Mouse (Mus musculus) E14TG2a.4 (cell line): ENCODE results near the gene Kif22.

Source experiments
- CTCF ChIP-seq: conservative IDR thresholded peaks from 2 replicates; pipeline ENCODE4 v1.5.1; 2014; ENCODE audit warnings: low read length
- NANOG ChIP-seq: IDR thresholded peaks from 2 replicates; pipeline ENCODE4 v1.6.1; 2014; ENCODE audit warnings: borderline replicate concordance, low read length, mixed read lengths
- POU5F1 ChIP-seq: IDR thresholded peaks from 2 replicates; pipeline ENCODE4 v1.6.1; 2014; ENCODE audit warnings: low read length, borderline replicate concordance

DNA sequence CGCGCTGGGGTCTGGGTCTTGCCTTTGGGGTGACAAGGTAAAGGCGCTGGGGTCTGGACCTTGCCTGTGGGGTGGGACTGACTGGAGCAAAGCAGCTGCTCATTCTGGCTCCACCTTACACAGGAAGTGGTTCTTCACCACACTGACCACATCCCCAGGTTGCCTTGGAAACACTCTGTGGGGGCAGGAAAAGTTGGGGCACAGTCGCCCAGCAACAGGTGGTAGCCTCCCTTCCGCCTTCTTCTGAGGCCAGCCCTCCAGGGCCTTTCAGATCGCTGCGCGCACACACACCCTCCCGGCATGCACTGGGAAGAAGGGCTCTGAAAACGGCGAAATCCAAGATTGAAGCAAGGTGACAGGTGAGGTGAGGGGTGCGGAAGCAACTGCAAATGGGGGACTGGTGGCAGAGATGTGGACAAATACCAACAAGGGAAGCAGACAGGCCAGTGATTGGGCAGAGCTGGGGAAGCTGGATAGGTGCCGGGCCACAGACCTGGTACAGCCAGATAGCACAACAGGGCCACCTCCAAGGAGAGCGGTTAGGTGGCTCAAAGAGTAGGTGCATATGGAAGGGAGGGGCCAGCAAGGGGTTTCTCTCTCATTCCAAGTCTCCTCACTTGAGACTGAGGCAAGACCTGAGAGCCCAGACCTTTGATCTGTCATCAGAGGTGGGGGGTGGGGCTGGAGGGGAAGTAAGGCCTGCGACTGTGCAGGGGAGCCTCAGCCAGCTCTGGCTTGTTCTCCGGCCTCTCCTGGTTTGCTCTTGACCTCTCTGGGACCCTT lies 49.0 kb upstream of the Kif22 start, which contains the start of gene AI467606:
- TF ChIP-seq CTCF (no peak), NANOG (no peak), POU5F1 (no peak)
